Mouse (Mus musculus): ENCODE data around the gene Shld1.

Gene Shld1

GRCm38 (mm10) chr2:132691731-132692130 is 5.0 kb downstream of the Shld1 start:
- DNase-seq (ENCODE audit: low read depth, low spot score): no peak

- no peak for DNase-seq (ENCODE audit: low read depth, low spot score)
Observed at GRCm38 (mm10) chr2:132692320-132692719, 5.6 kb downstream of the Shld1 start.

GRCm38 (mm10) chr2:132693980-132694379 is 7.2 kb downstream of the Shld1 start:
- no peak for DNase-seq (ENCODE audit: low read depth, low spot score)

GRCm38 (mm10) chr2:132695358-132696093 is 8.8 kb downstream of the Shld1 start:
- DNase-seq (ENCODE audit: low read depth, low spot score): no peak

- DNase-seq (ENCODE audit: low read depth, low spot score): no peak
Observed at GRCm38 (mm10) chr2:132696519-132696918, 9.8 kb downstream of the Shld1 start.

GRCm38 (mm10) chr2:132697256-132697655 is 10.5 kb downstream of the Shld1 start:
- no peak for DNase-seq (ENCODE audit: low read depth, low spot score)

- no peak for DNase-seq (ENCODE audit: low read depth, low spot score)
Observed at GRCm38 (mm10) chr2:132697695-132698094, 11.0 kb downstream of the Shld1 start.

GRCm38 (mm10) chr2:132698420-132698819 is 11.7 kb downstream of the Shld1 start:
- DNase-seq (ENCODE audit: low read depth, low spot score): no peak

GRCm38 (mm10) chr2:132700921-132701320 is 14.2 kb downstream of the Shld1 start:
- DNase-seq (ENCODE audit: low read depth, low spot score): no peak

- DNase-seq (ENCODE audit: low read depth, low spot score): peak; percentile 54
Observed at GRCm38 (mm10) chr2:132701451-132701886, 14.7 kb downstream of the Shld1 start.

- DNase-seq (ENCODE audit: low read depth, low spot score): no peak
Observed at GRCm38 (mm10) chr2:132705251-132705992, 18.7 kb downstream of the Shld1 start.

GRCm38 (mm10) chr2:132706309-132706708 is 19.6 kb downstream of the Shld1 start:
- DNase-seq (ENCODE audit: low read depth, low spot score): no peak

GRCm38 (mm10) chr2:132710488-132710887 is 23.8 kb downstream of the Shld1 start:
- DNase-seq (ENCODE audit: low read depth, low spot score): no peak

- DNase-seq (ENCODE audit: low read depth, low spot score): no peak
Observed at GRCm38 (mm10) chr2:132712061-132712460, 25.3 kb downstream of the Shld1 start.

- DNase-seq (ENCODE audit: low read depth, low spot score): no peak
Observed at GRCm38 (mm10) chr2:132714522-132714921, 27.8 kb downstream of the Shld1 start.

GRCm38 (mm10) chr2:132714946-132715345 is 28.2 kb downstream of the Shld1 start:
- DNase-seq (ENCODE audit: low read depth, low spot score): no peak

GRCm38 (mm10) chr2:132715421-132716070 is 28.8 kb downstream of the Shld1 start:
- DNase-seq (ENCODE audit: low read depth, low spot score): no peak

- DNase-seq (ENCODE audit: low read depth, low spot score): peak; percentile 40
Observed at GRCm38 (mm10) chr2:132716154-132716553, 29.4 kb downstream of the Shld1 start.

GRCm38 (mm10) chr2:132716901-132717536 is 30.3 kb downstream of the Shld1 start:
- DNase-seq (ENCODE audit: low read depth, low spot score): no peak

GRCm38 (mm10) chr2:132717537-132717912 is 30.8 kb downstream of the Shld1 start:
- DNase-seq (ENCODE audit: low read depth, low spot score): no peak

GRCm38 (mm10) chr2:132720921-132721566 is 34.3 kb downstream of the Shld1 start:
- no peak for DNase-seq (ENCODE audit: low read depth, low spot score)

Data from WW6 (cell line).